Mouse (Mus musculus) C2C12 (cell line): ENCODE data around the gene Gse1. TPM values are rescaled to one million over a fixed set of nuclear protein-coding genes. Genes with fewer than 3 reads are reported as not detected.

Experiments
- H3K27me3 ChIP-seq: one replicate; pipeline ENCODE4 v1.6.1; 2011; ENCODE audit not compliant: control insufficient read depth, insufficient read depth, insufficient read length
- H3K36me3 ChIP-seq: one replicate; pipeline ENCODE4 v1.6.1; 2011; ENCODE audit not compliant: control insufficient read depth, insufficient read depth
- H3K4me3 ChIP-seq: one replicate; pipeline ENCODE4 v1.5.1; 2011; ENCODE audit warnings: mild to moderate bottlenecking, control low read depth; ENCODE audit not compliant: poor library complexity, insufficient read depth, severe bottlenecking
- H3K79me2 ChIP-seq: one replicate; pipeline ENCODE4 v1.6.1; 2011; ENCODE audit not compliant: control insufficient read depth, insufficient read depth
- H3K79me3 ChIP-seq: one replicate; pipeline ENCODE4 v1.6.1; 2011; ENCODE audit warnings: low read depth, control low read depth
- H3ac ChIP-seq: one replicate; pipeline ENCODE3; 2011; ENCODE audit warnings: low read depth; ENCODE audit not compliant: control insufficient read depth, insufficient read length
- CEBPB ChIP-seq: IDR thresholded peaks from one replicate; pipeline ENCODE4 v1.6.1; 2011; ENCODE audit warnings: low read depth, mild to moderate bottlenecking, control low read depth, moderate library complexity
- CTCF ChIP-seq: IDR thresholded peaks from one replicate; pipeline ENCODE4 v1.5.1; 2011; ENCODE audit not compliant: control insufficient read depth, insufficient read depth, insufficient read length
- FOSL1 ChIP-seq: IDR thresholded peaks from one replicate; pipeline ENCODE4 v1.8.0; 2011; ENCODE audit warnings: mild to moderate bottlenecking, low read length; ENCODE audit not compliant: poor library complexity, insufficient read depth, severe bottlenecking
- MAX ChIP-seq: IDR thresholded peaks from one replicate; pipeline ENCODE4 v1.6.1; 2011; ENCODE audit warnings: mild to moderate bottlenecking, control low read depth
- MYOD1 ChIP-seq: IDR thresholded peaks from one replicate; pipeline ENCODE4 v1.6.1; 2011; ENCODE audit warnings: low read depth; ENCODE audit not compliant: control insufficient read depth, insufficient read length
- MYOG ChIP-seq: IDR thresholded peaks from one replicate; pipeline ENCODE4 v1.6.1; 2011; ENCODE audit not compliant: control insufficient read depth, insufficient read length; ENCODE audit errors: extremely low read depth
- USF1 ChIP-seq: IDR thresholded peaks from one replicate; pipeline ENCODE4 v1.6.1; 2011; ENCODE audit warnings: low read depth, mild to moderate bottlenecking, control low read depth, moderate library complexity
- polyA plus RNA-seq: library from polyadenylated mRNA; unstranded; fragments of >200 nt; fragmentation: generic; extraction: Trizol; gene quantifications from one replicate; pipeline ENCODE4 v1.2.1, GENCODE M21; 2012; ENCODE audit warnings: missing spikeins

Gse1 gene
- polyA plus RNA-seq, 1 experiment = 15.6 TPM

DNA sequence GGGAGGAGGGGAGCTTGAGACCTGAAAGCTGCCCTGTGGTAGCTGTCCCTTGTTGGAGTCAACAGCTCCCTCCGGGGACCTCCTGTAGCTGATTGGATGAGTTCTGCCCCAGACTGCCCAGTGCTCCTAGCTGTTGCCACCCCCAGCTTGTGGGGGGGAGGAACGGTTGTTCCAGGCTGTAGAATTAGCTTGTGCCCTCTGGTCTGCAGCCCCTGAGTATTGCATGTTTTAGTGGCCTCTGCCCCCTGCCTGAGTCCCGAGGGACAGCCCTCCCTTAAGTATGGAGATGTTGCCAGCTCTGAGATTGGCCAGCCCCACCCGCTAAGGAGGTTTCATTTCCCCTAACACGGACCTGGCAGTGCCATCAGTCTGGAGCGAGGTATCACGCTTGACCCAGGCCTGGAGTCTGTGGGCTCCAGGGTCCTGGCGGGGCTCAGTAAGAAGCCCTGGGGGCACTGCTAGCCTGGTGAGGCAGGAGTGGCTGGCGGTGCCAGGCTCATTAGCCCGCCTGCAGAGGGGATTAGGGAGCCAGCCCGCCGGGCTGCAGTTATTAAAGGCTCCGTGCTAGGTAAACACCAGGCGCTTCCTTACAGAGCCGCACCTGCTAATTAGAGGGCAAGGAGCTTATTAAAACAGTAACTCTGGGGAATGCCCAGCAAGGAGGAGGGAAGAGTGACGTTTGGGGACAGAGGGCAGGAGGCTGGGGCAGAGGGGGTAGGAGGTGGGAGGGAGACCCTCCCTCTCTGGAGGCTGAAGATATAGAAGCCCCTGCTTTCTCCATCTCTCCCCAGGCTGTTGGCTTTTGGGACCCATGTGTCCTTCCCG is 107.2 kb downstream of the Gse1 start:
- H3ac ChIP-seq = no peak overlapping the region
- no peaks in the 10 kb centered on the region for H3K36me3 ChIP-seq
- TF ChIP-seq CEBPB (no peak), MYOD1 (no peak), MAX (no peak), USF1 (no peak), CTCF (no peak), MYOG (no peak), FOSL1 (no peak)
- H3K79me2 ChIP-seq = no peaks in the 10 kb centered on the region
- no peak overlapping the region for H3K4me3 ChIP-seq
- H3K79me3 ChIP-seq = peaks cover 2% of the 10 kb centered on the region
- H3K27me3 ChIP-seq = no peaks in the 10 kb centered on the region

DNA sequence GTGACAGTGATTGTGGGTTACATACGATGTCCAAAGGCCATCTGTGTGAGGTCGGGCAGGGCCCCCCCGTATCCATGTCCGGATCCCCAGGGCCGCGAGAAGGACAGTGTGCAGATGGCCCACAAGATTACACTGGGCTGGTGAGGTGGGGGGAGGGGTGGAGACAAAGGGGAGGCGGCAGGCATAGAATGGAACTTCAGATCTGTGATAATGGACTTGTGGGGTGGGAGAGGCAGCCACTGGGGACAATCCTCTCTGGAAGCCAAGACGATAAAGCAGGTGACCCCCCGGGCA is 107.8 kb downstream of the Gse1 start:
- H3K36me3 ChIP-seq = no peaks in the 10 kb centered on the region
- no peaks in the 10 kb centered on the region for H3K27me3 ChIP-seq
- peaks cover 2% of the 10 kb centered on the region for H3K79me3 ChIP-seq
- H3K4me3 ChIP-seq = no peak overlapping the region
- no peaks in the 10 kb centered on the region for H3K79me2 ChIP-seq
- TF ChIP-seq CTCF (no peak), FOSL1 (no peak), MYOD1 (no peak), MYOG (no peak), MAX (no peak), CEBPB (no peak), USF1 (no peak)
- H3ac ChIP-seq = no peak overlapping the region

DNA sequence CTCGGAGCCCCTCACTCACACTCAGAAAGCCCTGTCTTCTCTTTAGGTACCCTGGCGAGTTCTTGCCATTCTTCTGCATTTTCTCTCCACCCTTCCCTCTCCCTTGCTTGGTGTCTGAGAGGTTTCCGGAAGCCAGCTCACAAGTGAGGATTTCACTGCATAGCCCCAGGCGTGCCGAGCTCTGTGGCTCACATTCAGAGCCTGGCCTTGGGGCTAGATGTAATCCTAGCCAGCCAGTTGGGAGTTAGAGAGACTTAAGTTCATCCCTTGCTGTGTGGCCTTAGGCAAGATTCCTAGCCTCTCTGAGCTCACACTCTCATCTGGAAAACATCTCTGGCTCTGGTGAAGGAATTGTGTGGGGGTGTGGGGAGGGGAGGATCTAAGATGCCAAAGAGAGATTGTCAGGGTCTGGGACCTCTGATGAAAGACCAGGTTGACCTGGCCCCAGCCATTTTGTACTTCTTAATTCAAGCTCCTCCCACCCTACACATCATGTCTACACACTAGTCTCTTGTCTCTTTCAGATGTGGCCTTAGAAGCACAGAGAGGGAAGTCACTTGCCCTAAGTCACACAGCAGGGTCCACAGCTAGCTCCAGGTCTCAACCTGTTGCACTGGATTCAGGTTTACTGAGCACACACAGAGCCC is 108.8 kb downstream of the Gse1 start:
- Histone ChIP-seq H3K79me2 (no peaks in the 10 kb centered on the region), H3K4me3 (no peak overlapping the region), H3ac (no peak overlapping the region), H3K79me3 (peaks cover 2% of the 10 kb centered on the region), H3K27me3 (no peaks in the 10 kb centered on the region), H3K36me3 (no peaks in the 10 kb centered on the region)
- TF ChIP-seq MYOG (no peak), MAX (no peak)

DNA sequence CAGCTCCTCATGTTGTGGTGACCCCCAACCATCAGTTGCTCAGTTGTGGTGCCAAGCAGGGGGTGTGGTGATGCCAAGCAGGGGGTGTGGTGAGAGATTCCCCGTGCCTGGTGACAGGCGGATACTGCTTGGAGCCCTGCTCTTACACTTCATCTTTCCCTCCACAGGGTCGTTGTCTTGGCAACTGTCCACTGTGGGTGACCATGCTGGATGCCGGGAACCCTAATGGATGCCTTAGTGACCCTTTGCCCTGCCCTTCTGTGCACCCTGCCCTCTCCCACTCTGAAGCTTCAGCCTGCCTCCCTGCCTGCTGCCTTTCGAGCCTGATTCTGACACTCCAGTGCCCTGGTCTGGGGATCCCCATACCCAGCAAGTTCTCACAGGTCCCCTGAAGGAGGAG is 109.4 kb downstream of the Gse1 start:
- no peaks in the 10 kb centered on the region for H3K27me3 ChIP-seq
- no peaks in the 10 kb centered on the region for H3K79me2 ChIP-seq
- no peaks in the 10 kb centered on the region for H3K36me3 ChIP-seq
- TF ChIP-seq CEBPB (no peak), USF1 (no peak), FOSL1 (no peak)
- peaks cover 2% of the 10 kb centered on the region for H3K79me3 ChIP-seq
- no peak overlapping the region for H3ac ChIP-seq
- no peak overlapping the region for H3K4me3 ChIP-seq

DNA sequence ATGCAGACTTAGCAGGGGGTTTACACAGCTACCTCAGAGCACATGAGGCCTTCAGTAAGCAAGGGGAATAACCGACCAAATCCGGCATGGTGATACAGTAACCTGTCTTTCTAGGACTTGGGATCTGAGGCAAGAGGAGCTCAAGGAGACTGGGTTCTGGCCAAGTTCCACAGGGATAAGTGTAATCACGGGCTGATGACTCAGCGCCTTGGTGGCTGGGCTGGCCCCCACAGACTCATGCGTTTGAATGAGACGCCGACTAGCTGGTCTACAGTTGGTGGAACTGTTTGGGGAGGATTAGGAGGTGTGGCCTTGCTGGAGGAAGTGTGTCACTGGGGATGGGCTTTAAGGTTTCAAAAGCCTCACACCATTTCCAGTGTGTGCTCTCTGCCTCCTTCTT is 110.4 kb downstream of the Gse1 start:
- H3ac ChIP-seq = no peak overlapping the region
- H3K4me3 ChIP-seq = no peak overlapping the region
- no peaks in the 10 kb centered on the region for H3K27me3 ChIP-seq
- H3K36me3 ChIP-seq = no peaks in the 10 kb centered on the region
- H3K79me3 ChIP-seq = no peaks in the 10 kb centered on the region
- no peaks in the 10 kb centered on the region for H3K79me2 ChIP-seq
- peak; percentile 5 for TF ChIP-seq FOSL1
- no peak for TF ChIP-seq MAX

DNA sequence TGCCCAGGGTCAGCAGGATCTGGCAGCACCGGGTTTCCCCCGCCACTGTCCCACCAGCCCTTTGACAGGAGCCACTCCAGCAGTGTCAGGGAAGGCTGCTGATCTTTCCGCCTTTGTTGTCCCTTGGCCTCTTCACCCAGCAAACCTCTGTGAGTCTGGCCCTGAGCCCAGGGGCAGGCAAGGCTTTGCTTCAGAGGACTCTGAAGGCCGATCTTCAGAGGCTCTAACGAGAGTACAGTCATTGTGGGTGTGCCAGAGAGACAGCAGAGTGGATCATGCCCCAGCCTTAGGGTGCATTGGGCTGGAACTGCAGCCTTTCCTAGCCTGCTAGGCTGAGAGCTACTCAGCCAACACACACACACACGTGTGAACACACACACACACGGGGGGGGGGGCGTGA is 111.5 kb downstream of the Gse1 start:
- no peak for TF ChIP-seq CEBPB
- no peak for TF ChIP-seq MAX
- TF ChIP-seq USF1 = no peak
- TF ChIP-seq CTCF = no peak
- no peak for TF ChIP-seq MYOG
- TF ChIP-seq FOSL1 = no peak
- TF ChIP-seq MYOD1 = no peak
- Histone ChIP-seq H3K79me3 (no peaks in the 10 kb centered on the region), H3K36me3 (no peaks in the 10 kb centered on the region)

More for the DNA sequence above, 111.5 kb downstream of the Gse1 start:
- H3ac ChIP-seq = no peak overlapping the region
- H3K4me3 ChIP-seq = no peak overlapping the region
- H3K27me3 ChIP-seq = no peaks in the 10 kb centered on the region
- no peaks in the 10 kb centered on the region for H3K79me2 ChIP-seq
